Mouse (Mus musculus): ENCODE measurements around the gene Gpr62. TPM values are rescaled to one million over a fixed set of nuclear protein-coding genes. Genes with fewer than 3 reads are reported as not detected.

The Gpr62 gene
- polyA plus RNA-seq, 1 experiment from 2014 or later: 0.20 TPM

DNA sequence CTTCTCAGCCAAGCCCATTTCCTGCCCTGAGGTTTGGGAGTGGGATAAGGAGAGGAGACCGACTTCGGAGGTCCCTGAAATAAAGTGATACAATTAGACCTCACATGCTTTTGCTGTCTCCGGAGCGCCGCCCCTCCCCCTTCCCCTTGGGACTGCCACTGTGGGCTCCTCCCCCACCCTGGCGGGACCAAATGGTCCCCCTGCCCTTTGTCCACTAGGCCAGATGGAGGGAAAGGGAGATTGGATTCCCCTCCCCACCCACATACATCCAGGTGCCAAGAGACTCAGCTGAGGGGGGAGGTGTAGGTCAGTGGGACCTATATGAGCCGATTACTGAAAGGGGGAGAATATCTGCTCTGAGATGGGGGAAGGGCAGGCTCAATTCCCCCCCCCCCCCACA, 12.9 kb downstream of the Gpr62 start:
- Histone ChIP-seq H3K4me2 (replicated peaks) (peak overlapping the region; percentile 93), H3K27me3 (replicated peaks) (no peaks in the 10 kb centered on the region), H3K27ac (peak overlapping the region; percentile 84), H3K9me3 (no peaks in the 10 kb centered on the region), H3K36me3 (no peaks in the 10 kb centered on the region), H3K4me3 (replicated peaks) (peak overlapping the region; percentile 66), H3K9ac (0 out of 2 replicates have a peak overlapping the region, but pooled peaks have one; percentile 10), H3K4me1 (replicated peaks) (peaks cover 78% of the 10 kb centered on the region)
- no peak; the same call in 1 of the 2 replicates for ATAC-seq
- WGBS: 8% methylated on average over 7 of the region's 7 CpGs

DNA sequence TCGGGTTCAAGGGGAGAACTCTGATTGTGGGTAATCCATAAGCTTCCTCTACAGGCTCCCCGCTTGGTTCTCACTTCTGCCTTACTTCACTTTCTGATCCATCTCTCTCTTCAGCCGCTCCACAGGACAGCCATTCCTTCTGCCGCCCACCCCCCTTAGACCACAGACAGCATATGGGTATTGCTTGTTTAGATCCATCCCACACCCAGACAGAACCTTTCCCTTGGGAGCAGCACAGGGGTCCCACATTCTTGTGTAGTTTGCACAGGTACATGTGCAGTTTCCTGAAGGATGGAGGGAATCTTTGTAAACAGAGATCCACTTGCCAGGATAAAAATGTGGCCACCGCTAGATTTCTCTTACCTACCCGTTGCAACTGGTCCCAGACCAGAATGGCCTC, 13.4 kb downstream of the Gpr62 start:
- Histone ChIP-seq H3K27ac (no peak overlapping the region), H3K9me3 (no peaks in the 10 kb centered on the region), H3K36me3 (no peaks in the 10 kb centered on the region), H3K9ac (no peak overlapping the region), H3K27me3 (replicated peaks) (no peaks in the 10 kb centered on the region), H3K4me1 (replicated peaks) (peaks cover 81% of the 10 kb centered on the region), H3K4me2 (replicated peaks) (peak overlapping the region; percentile 93), H3K4me3 (replicated peaks) (peak overlapping the region; percentile 66; the same call in 1 of the 2 replicates)
- 37% methylated on average over 6 of the region's 6 CpGs for WGBS
- ATAC-seq: no peak

DNA sequence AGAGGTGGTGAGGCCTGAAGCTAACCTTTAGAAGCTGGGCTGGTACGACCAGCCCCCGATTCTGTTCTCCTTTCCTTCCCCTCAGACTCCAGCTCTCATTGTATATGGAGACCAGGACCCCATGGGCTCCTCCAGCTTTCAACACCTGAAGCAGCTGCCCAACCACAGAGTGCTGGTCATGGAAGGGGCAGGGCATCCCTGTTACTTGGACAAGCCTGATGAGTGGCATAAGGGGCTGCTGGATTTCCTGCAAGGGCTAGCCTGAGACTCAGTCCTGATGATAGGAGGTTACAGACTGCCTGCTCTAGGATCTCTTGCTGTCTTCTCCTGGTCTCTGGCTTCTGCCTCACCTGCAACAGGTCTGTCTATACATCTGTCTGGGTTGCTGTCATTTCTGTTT, 13.8 kb downstream of the Gpr62 start:
- Histone ChIP-seq H3K27me3 (replicated peaks) (no peaks in the 10 kb centered on the region), H3K27ac (no peak overlapping the region), H3K4me2 (replicated peaks) (no peak overlapping the region), H3K4me1 (replicated peaks) (peaks cover 79% of the 10 kb centered on the region), H3K9ac (no peak overlapping the region), H3K4me3 (replicated peaks) (no peak overlapping the region), H3K9me3 (no peaks in the 10 kb centered on the region), H3K36me3 (no peaks in the 10 kb centered on the region)
- no peak for ATAC-seq
- WGBS: 54% methylated on average over 2 of the region's 2 CpGs

DNA sequence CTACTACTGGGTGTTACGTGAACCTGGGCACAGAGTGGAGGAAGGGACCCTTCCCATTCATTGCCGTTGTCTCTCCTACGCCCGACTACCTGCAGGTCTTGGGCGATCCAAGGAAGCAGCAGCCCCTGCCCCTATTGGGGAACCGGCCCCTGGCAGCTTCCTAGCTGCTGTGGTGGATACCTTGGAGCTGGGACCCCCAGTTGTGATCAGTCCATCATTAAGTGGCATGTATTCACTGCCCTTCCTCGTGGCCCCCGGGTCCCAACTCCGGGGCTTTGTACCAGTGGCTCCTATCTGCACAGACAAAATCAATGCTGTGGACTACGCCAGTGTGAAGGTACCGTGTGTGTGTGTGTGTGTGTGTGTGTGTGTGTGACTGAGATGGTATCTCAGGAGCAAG, 14.4 kb downstream of the Gpr62 start:
- H3K4me1 ChIP-seq (replicated peaks): peaks cover 77% of the 10 kb centered on the region
- H3K27me3 ChIP-seq (replicated peaks): no peaks in the 10 kb centered on the region
- H3K9ac ChIP-seq: no peak overlapping the region
- ATAC-seq: no peak
- no peaks in the 10 kb centered on the region for H3K36me3 ChIP-seq
- 65% methylated on average over 11 of the region's 11 CpGs for WGBS
- no peaks in the 10 kb centered on the region for H3K9me3 ChIP-seq
- H3K4me2 ChIP-seq (replicated peaks): no peak overlapping the region
- H3K4me3 ChIP-seq (replicated peaks): no peak overlapping the region
- H3K27ac ChIP-seq: no peak overlapping the region

DNA sequence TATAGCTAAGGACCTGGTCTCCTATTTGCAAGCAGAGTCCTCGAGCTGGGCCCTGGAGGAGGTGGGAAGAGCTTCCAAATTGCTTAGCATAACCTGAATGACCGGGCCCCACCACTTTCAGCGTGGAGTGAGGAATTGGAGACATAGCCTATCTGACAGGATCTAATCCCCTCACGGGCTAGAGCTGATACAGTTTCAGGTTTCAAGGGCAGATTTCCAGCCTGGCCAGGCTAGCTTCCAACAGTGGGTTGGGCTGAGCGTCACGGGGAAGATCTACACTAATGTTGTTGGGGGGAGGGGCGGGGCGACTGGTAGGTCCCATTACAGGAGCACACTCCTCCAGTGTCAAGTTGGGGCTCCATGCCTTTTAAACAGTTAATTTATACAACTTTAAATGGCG, 15.1 kb downstream of the Gpr62 start:
- WGBS: 7% methylated on average over 9 of the region's 9 CpGs
- Histone ChIP-seq H3K27me3 (replicated peaks) (no peaks in the 10 kb centered on the region), H3K4me2 (replicated peaks) (peak overlapping the region; percentile 41), H3K36me3 (no peaks in the 10 kb centered on the region), H3K9me3 (no peaks in the 10 kb centered on the region), H3K4me3 (replicated peaks) (0 out of 2 replicates have a peak overlapping the region, but pooled peaks have one; percentile 2), H3K4me1 (replicated peaks) (peaks cover 77% of the 10 kb centered on the region), H3K9ac (no peak overlapping the region), H3K27ac (no peak overlapping the region; the same call in none of the 2 replicates)
- ATAC-seq: no peak

DNA sequence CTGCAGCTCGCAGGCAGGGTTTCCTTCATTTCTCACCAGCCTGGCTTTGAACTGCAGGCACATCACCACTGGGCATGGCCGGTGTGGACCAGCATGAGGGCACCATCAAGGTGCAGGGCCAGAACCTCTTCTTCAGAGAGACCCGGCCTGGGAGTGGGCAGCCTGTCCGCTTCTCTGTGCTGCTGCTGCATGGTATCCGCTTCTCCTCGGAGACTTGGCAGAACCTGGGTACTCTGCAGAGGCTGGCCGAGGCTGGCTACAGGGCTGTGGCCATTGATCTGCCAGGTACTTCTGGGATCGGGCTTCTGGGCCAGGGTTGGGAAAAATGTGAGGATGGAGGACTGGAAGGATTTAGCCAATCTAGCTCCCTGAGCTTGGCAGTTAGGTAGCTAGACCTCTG, 15.8 kb downstream of the Gpr62 start:
- Histone ChIP-seq H3K36me3 (no peaks in the 10 kb centered on the region), H3K9ac (peak overlapping the region; percentile 11; the same call in 1 of the 2 replicates), H3K27ac (no peak overlapping the region; the same call in 1 of the 2 replicates), H3K27me3 (replicated peaks) (no peaks in the 10 kb centered on the region), H3K4me3 (replicated peaks) (no peak overlapping the region), H3K4me2 (replicated peaks) (0 out of 2 replicates have a peak overlapping the region, but pooled peaks have one; percentile 41), H3K9me3 (no peaks in the 10 kb centered on the region), H3K4me1 (replicated peaks) (peaks cover 77% of the 10 kb centered on the region)
- WGBS: 90% methylated on average over 8 of the region's 8 CpGs
- ATAC-seq: no peak

DNA sequence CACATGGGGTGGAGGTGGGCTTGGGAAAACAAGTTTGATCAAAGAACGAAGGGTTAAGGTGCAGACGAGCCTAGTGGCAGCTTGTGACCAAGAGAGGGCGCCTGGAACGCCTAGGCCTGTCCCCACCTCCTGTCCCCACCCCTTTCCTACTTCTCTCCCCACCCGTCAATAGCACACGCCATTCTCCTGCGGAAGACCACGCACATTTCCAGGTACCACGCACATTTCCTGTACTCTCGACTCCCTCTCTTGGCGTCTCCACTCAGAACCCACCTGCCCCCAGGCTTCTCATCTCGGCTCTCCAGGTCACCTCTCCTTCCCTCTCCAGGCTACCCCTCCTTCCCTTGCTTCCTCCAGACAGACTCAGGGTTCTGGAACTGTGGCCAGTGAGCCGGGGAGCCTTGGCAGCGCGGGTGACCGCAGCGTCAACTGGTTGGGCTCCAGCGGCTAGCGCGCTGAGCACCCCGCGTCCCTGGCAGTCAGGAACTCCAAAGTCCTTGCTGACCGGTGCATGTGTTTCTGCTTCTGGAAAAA, 17.2 kb downstream of the Gpr62 start:
- WGBS: under 1% methylated on average over 23 of the region's 23 CpGs
- Histone ChIP-seq H3K4me1 (replicated peaks) (peaks cover 69% of the 10 kb centered on the region), H3K4me3 (replicated peaks) (peak overlapping the region; percentile 50), H3K9me3 (no peaks in the 10 kb centered on the region), H3K27ac (peak overlapping the region; percentile 49), H3K4me2 (replicated peaks) (peak overlapping the region; percentile 84), H3K36me3 (no peaks in the 10 kb centered on the region), H3K27me3 (replicated peaks) (no peaks in the 10 kb centered on the region), H3K9ac (peak overlapping the region; percentile 53)
- ATAC-seq: peak; percentile 66

DNA sequence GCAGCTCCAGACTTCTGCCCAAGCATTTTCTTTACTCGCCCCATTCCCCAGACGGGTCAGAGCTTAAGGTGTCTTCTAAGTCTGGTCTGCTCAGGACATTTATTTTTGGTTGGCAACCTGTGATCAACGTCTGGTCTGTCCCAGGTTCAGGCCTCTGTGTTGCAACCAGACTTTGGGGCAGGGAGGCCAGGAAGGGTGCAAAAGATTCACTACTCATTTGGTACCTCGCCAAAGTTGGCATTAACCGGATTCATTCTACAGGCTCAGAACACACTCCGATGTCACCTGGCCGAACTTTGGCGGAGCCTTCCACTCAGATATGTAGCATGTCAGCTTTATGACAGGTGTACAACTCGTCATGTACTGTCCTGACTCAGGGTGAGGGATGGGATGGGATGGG, 17.8 kb downstream of the Gpr62 start:
- H3K4me2 ChIP-seq (replicated peaks): peak overlapping the region; percentile 84
- H3K27me3 ChIP-seq (replicated peaks): no peaks in the 10 kb centered on the region
- H3K4me3 ChIP-seq (replicated peaks): peak overlapping the region; percentile 45
- peak; percentile 7; the same call in 1 of the 2 replicates for ATAC-seq
- WGBS: 32% methylated on average over 9 of the region's 9 CpGs
- peak overlapping the region; percentile 53 for H3K9ac ChIP-seq
- peak overlapping the region; percentile 49 for H3K27ac ChIP-seq
- H3K4me1 ChIP-seq (replicated peaks): peaks cover 65% of the 10 kb centered on the region
- no peaks in the 10 kb centered on the region for H3K9me3 ChIP-seq
- H3K36me3 ChIP-seq: no peaks in the 10 kb centered on the region

DNA sequence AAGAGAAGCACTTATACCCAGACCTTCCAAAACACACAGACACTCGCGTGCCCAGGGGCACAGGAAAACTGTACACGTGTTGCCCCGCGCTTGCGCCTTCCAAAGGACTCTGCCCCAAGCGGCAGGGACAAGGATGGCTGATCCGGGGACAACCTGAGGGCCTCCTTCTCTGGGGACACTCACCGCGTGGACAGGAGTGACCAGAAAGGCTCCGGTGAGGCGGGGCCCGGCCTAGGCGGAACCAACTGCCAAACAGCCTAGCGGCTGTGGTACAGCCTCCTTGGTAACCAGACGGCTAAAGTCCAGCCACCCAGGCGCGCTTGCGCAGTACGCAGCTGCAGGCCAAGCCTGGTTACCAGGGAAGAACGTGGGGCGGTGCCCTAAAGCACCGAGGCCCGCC, 18.4 kb downstream of the Gpr62 start, which contains the start of the genes Abhd14b and Abhd14a:
TSS of gene Abhd14b (plus strand) at position 112 of the 400 bp plus-strand sequence.
TSS of gene Abhd14a (minus strand) at position 331 of the 400 bp plus-strand sequence.
- no peaks in the 10 kb centered on the region for H3K36me3 ChIP-seq
- peak within 1 kb of the TSS; percentile 49 for H3K27ac ChIP-seq
- peak within 1 kb of the TSS; percentile 53 for H3K9ac ChIP-seq
- H3K9me3 ChIP-seq: no peaks in the 10 kb centered on the region
- peaks cover 60% of the 10 kb centered on the region for H3K4me1 ChIP-seq (replicated peaks)
- H3K27me3 ChIP-seq (replicated peaks): no peaks in the 10 kb centered on the region
- H3K4me3 ChIP-seq (replicated peaks): peak within 1 kb of the TSS; percentile 50
- peak; percentile 90 for ATAC-seq
- H3K4me2 ChIP-seq (replicated peaks): peak within 1 kb of the TSS; percentile 84
- WGBS: under 1% methylated on average over 24 of the region's 24 CpGs

DNA sequence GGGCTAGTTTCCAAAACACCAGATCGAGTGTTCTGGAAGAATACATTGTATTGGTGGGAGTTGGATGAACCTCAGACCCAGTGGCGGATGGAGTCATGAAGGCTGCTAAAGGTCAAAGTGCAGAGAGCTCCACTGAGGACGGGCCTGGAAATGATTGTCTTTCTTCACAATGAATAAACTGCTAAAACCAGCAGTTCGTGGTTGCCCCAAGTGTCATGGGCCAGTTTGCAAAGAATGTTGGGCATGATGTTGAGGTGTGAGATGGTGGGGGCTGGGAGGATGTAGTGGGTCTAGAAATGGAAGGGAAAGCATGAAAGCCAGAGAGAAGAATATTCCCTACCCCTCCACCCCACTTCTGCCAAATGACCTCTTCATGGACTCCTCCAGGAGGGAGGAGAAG, 20.9 kb downstream of the Gpr62 start:
- no peak overlapping the region for H3K4me3 ChIP-seq (replicated peaks)
- no peaks in the 10 kb centered on the region for H3K9me3 ChIP-seq
- no peaks in the 10 kb centered on the region for H3K27me3 ChIP-seq (replicated peaks)
- H3K36me3 ChIP-seq: no peaks in the 10 kb centered on the region
- no peak overlapping the region for H3K27ac ChIP-seq
- H3K4me1 ChIP-seq (replicated peaks): peaks cover 39% of the 10 kb centered on the region
- H3K4me2 ChIP-seq (replicated peaks): no peak overlapping the region
- ATAC-seq: no peak
- 71% methylated on average over 4 of the region's 4 CpGs for WGBS
- no peak overlapping the region for H3K9ac ChIP-seq

DNA sequence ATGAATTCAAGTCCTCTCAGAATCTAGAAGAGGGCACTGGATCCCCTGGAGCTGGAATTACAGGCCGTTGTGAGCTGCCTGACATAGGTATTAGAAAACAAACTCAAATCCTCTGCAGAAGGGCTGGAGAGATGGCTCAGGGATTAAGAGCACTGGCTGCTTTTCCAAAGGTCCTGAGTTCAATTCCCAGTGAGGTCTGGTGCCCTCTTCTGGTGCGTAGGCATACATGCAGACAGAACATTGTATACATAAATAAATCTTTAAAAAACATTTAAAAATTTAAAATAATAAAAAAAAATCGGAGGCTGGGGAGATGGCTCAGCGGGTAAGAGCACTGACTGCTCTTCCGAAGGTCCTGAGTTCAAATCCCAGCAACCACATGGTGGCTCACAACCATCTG, 23.1 kb downstream of the Gpr62 start:
- peaks cover 31% of the 10 kb centered on the region for H3K4me1 ChIP-seq (replicated peaks)
- H3K27ac ChIP-seq: no peak overlapping the region
- H3K9ac ChIP-seq: no peak overlapping the region
- no peaks in the 10 kb centered on the region for H3K27me3 ChIP-seq (replicated peaks)
- no peak overlapping the region for H3K4me2 ChIP-seq (replicated peaks)
- WGBS: 78% methylated on average over 5 of the region's 5 CpGs
- H3K9me3 ChIP-seq: no peaks in the 10 kb centered on the region
- H3K4me3 ChIP-seq (replicated peaks): no peak overlapping the region
- no peaks in the 10 kb centered on the region for H3K36me3 ChIP-seq
- no peak for ATAC-seq

DNA sequence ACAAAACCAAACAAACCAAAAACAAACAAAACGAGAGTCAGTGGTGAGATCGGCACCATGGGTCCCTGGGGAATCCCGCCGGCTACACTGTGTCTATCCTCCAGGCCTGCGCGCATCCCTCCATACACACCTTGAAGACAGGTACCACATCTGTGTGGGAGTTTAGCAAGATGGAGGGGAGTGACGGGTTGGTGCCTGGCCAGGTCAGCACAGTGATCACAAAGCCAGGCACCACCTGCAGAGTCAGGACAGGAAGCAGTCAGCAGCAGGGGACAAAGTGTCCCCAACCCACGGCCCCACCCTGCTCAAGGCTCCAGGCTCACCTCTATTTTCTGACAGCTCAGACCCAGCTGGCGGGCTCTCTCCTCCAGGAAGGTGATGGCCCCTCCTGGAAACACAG, 29.2 kb downstream of the Gpr62 start:
- H3K4me3 ChIP-seq (replicated peaks): no peak overlapping the region
- WGBS: 76% methylated on average over 9 of the region's 9 CpGs
- 0 out of 2 replicates have a peak overlapping the region, but pooled peaks have one; percentile 17 for H3K9ac ChIP-seq
- H3K27ac ChIP-seq: no peak overlapping the region
- peak overlapping the region; percentile 93 for H3K4me2 ChIP-seq (replicated peaks)
- peaks cover 39% of the 10 kb centered on the region for H3K4me1 ChIP-seq (replicated peaks)
- no peaks in the 10 kb centered on the region for H3K27me3 ChIP-seq (replicated peaks)
- ATAC-seq: no peak
- H3K9me3 ChIP-seq: no peaks in the 10 kb centered on the region
- peaks cover 10% of the 10 kb centered on the region for H3K36me3 ChIP-seq

DNA sequence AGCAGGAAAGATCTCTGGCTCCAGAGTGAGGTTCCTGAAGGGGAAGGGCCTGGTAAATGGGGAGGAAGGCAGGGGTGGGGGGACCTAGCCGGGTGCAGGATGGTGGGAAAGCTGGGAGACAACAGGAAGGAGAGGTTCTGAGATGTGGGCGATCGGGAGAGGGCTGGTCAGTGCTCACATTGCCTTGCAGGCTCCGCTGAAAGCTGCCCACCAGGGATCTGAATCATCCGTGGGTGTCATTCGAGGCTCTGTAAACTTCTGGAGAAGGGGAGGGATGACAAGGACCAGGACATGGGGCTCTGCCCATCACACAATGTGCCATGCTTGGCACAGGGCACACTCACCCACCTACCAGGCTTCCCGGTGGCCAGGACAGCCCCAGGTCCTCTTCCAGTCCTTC, 32.3 kb downstream of the Gpr62 start:
- WGBS: 62% methylated on average over 7 of the region's 7 CpGs
- H3K4me1 ChIP-seq (replicated peaks): peaks cover 40% of the 10 kb centered on the region
- ATAC-seq: no peak

More for the DNA sequence above, 32.3 kb downstream of the Gpr62 start:
- Histone ChIP-seq H3K36me3 (peaks cover 12% of the 10 kb centered on the region), H3K9ac (no peak overlapping the region), H3K27ac (0 out of 2 replicates have a peak overlapping the region, but pooled peaks have one; percentile 9), H3K9me3 (no peaks in the 10 kb centered on the region), H3K4me3 (replicated peaks) (no peak overlapping the region), H3K4me2 (replicated peaks) (no peak overlapping the region), H3K27me3 (replicated peaks) (no peaks in the 10 kb centered on the region)
